Mouse (Mus musculus) heart, postnatal 14 days (tissue): Measurements from ENCODE around the gene Mast1. TPM values are rescaled to one million over a fixed set of nuclear protein-coding genes. Genes with fewer than 3 reads are reported as not detected.

ENCODE experiments used
- DNase-seq, 2 experiments: peaks; one replicate each; pipeline ENCODE4 v3.0.0; 2021 to 2022
- intact Hi-C: fragments of 180-260 bp; cut with DNase I; formaldehyde crosslinking; loops from one replicate; pipeline ENCODE4 v1.15.1; 2025
- long read RNA-seq, 2 experiments: library from polyadenylated mRNA; stranded (forward); transcript quantifications; one replicate each; pipeline ENCODE4 v2.0.0; 2021
- total RNA-seq, 2 experiments: library from RNA; stranded (reverse); gene quantifications; 2 replicates each; pipeline ENCODE4 v1.2.3; 2021

The Mast1 gene
- total RNA-seq: not detected
- long read RNA-seq, experiment 1, partial matches to known transcripts: 0 of 1 reads
- long read RNA-seq, experiment 1, other reads (novel, unspliced or antisense): 1 of 1 reads
- long read RNA-seq, experiment 2: 0 reads

DNA sequence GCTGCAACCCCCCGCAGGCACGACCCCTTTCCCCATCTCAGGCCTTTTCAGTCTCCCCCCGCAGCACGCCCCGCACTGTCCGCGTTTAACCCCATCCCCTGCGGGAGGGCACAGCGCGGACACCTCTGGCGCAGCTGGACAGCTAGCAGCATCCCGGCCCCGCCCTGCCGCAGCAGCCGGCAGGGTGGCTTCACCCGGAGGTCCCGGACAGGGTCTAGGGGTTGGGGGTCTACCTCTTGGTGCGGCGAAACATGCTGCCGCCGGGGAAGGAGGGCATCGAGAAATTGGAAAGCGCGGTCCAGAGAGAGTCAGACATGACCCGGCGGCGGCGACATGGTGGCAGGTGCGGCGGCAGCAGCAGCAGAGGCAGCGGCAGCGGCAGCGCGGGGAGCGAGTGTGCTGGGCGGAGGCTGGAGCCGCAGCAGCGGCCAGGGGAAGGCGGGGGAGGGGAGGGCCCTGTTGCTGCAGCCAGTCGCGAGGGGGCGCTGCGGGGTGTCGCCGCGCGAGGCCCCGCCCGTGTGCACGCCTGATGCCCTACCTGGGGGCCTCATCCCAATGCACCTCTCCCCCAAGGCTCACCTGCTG lies at the start of gene Mast1:
Mast1 (minus strand) TSS at position 398 of the 585 bp plus-strand sequence.
- intact Hi-C loops: no loop called here
- DNase-seq: peak; percentile 69 to 74

DNA sequence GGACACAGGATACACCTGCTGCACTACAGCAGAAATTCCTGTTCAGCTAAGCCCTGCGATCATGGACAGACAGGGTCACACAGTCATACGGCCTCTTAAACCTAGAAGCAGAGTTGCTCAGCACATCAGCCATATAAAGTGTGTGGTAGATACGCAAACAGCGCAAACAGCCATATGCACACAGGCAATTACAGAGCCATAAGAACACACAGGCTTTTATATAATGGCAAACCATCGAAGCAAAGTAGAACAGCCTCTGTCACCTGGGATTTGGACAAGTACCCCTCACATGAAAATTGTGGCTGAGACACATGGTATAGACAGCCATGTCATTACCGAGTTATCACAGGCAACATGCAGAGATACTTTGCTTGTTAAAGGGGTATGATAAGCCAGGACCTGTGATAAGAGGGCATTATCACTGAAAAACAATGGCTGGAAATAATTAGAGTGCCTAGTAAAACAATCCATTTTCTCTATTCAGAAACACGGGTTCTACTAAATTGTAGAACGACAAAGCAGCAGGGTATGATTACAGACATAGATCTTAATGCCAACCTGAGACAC lies 49.3 kb upstream of the Mast1 start:
- no peak for DNase-seq
- intact Hi-C loops: no loop called here

DNA sequence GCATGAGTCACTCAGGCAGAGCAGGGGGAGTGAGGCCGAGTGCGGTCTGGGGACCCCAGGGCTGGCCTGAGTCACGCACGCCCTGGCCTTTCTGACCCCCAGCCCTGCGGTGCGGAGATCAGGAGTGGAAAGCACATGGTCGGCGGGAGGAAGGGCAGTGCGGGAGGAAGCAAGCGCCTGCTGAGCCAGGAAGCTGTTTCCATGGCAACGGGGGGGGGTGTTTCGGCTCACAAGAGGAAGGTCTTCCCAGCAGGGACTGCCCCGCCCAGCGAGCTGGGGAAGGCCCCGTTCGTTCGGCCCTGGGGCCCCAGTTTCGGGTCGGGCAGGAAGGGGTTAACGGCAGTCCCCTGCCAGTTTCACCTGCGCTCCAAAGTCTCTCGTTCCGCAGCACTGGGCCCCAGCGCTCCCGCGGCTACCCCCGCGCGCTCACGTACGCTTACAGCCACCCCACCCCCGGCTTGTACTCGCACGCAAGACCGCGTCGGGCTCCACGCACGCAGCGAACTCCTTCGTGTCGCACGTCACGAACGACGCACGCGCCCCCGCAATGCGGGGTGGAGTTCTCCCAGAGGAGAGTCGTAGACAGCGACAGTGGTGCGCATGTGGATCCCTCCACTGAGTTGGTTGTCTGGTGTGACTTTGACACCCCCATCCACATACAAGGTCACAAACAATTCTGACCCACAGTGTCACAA lies 48.7 kb upstream of the Mast1 start:
- intact Hi-C loops: no loop called here
- DNase-seq: peak; percentile 88 to 89

DNA sequence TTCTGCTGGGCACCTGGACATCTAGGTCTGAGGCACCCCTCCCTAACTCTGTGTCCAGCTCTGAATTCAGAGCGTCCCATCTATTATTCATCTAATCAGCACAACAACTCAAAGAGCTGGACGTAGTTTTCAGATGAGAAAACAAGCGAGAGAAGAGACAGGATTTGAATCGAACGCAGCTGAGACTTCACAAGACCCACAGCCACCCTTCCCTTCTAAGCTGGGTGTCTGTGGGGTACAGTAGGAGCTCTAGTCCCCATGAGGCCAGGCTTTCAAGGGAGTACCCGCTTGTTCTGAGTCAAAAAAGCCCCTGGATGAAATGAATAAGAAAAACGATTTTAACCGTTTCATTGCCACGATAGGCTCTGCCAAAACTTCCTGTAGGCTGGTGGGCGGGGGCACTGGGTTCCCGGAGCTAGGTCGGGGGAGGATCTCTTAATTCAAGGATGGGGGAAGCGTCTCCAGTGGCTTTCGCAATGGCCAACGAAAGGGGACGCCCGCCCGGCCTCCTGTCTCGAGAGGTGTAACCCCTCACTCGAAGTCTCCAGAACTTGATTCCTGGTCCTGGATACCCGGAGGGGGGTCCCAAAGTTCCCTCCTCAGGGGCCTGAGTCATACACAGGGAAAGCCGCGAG lies 48.0 kb upstream of the Mast1 start:
- DNase-seq: no peak
- intact Hi-C loops: no loop called here

DNA sequence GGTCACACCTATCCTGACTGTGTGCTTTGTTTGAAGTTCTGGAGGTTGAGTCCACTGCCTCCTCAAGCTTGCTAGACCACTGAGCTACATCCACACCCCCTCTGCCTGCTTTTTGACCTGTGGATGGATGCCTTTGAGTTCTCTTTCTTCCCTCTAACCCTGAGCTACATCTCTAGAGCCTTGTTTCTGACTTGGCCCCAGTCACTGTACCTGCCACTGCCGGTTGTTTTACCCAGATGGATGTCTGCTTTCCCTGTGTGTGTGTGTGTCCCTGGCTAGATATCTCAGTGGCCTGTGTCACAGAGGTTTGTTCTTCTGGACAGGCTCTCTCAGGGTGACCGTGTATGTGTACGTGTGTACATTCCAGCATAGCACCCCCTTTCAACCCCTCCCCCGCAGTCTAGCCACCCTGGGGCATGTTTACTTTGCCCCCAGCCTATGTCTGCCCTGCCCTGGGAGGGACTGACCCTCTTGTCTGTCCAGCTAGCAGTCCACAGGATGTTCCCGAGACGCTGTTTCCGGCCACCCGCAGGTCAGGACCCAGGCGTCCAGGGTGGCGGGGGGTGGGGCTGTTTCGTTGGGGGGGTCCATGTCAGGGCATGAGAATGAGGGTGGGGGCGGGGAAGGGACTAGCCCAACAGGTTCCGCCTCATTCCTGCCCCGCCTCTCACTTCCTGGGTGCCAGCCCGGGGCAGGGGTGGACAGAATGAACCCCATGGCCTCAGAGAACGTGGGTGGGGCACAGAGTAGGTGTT lies 47.3 kb upstream of the Mast1 start:
- DNase-seq: peak in 1 of 2 experiments; percentile 40
- intact Hi-C loops: no loop called here

DNA sequence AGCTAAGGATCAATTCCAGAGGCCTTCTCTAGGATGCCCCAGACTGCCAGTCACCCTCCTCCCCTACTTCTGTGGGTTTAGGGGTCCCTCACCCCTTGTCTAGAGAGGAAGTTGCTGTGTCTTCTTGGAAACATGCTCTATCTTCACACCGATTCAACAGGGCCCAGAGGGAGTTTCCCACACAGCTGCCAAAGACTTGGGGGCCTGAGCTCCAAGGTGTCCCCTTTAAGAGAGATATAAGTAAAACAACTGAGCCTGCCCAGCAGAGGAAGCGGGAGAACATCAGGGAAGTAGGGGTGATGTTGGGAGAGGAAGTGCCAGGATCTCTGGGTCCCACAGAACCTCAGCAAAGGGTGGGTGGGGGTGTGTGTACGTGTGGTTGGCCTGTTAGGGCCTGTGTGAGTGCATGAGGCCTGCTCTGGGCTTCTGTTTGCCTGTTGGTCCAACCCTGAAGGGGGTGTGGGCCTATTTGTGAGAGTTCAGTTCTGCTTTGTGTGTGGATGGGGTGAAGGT lies 45.4 kb upstream of the Mast1 start:
- intact Hi-C loops: no loop called here
- DNase-seq: no peak

DNA sequence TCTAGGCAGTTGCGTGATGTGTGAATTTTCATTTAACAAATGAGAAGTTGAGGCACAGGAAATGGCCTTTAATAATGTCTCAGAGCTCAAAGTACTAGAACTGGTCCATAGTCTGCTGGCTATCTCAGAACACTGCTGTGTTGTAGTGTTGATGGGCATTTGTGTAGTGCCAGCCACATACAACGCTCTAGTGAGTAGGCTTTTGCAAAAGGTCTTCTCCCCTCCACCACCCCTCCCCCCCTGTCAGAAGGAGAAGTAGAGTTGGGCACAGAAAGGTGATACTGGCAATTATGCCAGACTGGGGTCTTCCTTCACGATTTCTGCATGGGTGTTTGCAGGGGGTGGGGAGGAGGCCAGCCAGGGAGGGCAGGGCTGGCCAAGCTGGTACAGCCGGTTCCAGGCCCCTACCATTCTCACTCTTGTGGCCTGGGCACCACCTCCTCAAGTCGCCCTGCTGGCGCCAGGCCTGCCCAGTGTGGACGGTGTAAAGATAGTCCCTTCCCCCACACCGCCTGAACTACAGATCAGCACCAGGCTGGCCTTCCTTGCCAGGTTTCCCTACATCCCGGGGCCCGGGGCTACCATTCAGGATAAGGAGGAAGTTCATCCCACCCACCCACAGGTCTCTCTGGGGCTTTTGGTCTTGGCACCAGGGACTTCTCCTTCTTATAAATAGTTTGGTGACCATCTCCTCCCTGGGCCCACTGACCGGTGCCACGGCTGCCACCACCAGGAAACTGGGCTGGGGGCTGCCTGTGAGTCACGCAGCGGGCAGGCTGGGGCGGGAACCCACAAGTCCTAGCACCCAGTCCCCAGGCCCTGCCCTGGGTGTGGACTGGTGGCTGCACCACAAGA lies 44.7 kb upstream of the Mast1 start:
- intact Hi-C loops: no loop called here
- DNase-seq: no peak

DNA sequence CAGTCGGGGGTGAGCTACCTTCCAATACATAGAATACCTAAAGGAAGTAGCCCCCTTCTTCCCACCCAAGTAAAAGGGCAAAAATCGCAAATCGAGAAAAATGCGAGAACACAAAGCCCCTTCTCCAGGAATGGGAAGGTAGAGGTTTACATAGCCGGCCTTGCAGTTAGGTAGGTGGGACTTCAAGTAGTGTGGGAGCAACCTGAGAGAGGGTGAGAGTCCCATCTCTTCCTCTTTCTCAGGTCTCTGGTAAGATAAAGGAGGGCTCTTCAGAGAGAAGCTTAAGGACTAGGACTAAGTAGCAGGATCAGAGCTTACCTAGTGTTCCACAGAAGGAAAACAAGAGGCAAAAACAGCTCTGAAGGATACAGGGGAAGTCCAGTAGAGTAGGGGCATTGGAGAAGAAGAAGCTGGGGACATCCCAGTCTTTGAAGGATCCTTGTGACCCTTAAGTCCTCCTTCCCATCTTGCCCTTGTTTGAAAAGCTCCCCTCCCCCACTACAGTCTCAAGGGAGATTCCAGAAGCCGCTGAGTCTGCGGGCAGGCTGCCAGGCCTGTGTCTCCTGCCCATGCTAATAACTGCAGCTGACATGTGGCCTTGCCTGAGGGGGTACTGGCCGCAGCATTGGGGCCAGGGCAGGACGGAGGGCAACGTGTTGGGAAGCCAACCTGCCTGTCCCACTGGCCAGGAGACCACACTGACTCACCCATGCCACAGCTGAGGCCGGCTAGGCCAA lies 43.6 kb upstream of the Mast1 start:
- intact Hi-C loops: no loop called here
- DNase-seq: peak; percentile 83 to 85

DNA sequence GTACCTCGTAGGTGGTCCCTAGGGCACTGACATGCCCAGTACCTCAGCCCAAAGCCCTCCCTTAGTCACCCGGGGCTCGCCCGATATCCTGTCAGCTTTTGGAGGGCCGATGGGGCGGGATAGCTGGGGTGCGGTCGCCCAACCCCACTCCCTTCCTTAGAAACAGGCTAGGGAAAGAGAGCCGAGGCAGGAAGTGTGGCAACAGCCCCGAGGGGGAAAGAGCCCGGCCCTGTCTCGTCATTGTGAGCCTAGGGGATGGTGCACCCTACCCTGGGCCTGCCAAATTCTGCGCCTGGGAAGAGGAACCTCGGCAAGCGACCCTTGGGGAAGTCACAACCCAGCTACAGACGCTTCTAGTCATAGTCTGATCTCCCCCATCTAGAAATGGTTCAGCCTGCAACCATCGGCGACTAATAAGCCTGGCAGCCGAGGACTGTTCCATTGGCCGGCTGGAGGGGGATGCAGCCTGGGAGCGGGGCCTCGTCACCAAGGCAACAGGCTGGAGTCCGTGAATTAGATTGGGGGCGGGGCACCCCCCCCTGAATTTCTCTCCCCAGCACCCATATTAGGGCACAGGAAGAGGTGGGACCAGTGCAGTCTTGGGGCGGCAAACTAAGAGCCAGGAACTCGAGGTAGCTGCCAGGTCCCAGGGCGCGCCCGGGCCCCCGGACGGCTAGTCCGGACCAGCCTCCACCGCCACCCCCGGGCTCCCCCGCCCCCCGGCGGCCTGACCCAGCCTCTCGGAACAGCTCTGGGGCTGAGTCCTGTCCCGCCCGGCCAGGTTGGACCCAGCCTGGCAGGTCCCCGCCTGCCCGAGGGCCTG lies 42.7 kb upstream of the Mast1 start:
- intact Hi-C loops: no loop called here
- peak; percentile 90 to 91 for DNase-seq

DNA sequence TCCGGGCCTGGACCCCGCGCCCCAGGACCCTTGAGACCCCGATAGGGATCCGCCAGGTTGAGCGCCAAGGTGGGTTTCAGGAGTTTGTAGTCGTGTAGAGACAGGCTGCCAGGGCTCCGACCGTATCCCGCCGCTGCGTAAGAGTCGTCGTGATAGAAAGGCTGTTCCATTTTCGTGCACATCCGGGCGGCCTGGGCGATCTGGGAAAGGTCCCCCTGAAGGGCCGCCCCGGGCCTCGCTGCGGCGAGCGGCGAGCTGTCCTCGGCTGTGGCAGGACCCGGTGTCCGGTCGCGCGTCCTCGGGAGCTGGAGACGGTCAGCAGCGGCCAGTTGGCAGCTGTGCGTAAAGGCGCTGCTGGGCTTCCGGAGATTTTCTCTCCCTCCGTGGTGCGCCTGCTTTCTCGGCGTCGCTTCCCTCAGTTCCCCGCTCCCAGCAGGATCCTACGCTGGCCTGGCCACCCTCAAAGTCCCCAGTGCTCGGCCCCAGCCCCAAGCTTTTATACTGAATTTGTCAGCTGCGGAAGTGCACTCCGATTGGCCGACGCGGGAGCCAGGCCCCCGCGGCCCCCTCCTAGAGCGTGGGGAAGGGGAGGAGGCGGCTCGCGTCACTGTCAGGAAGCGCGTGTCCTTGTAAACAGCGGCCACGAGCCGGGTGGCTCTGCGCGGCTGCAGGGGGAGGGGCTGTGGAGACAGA lies 41.2 kb upstream of the Mast1 start, which contains the start of gene Junb:
Junb (minus strand) TSS at position 471 of the 693 bp plus-strand sequence.
- DNase-seq: peak; percentile 95 to 96
- intact Hi-C loops: no loop called here

DNA sequence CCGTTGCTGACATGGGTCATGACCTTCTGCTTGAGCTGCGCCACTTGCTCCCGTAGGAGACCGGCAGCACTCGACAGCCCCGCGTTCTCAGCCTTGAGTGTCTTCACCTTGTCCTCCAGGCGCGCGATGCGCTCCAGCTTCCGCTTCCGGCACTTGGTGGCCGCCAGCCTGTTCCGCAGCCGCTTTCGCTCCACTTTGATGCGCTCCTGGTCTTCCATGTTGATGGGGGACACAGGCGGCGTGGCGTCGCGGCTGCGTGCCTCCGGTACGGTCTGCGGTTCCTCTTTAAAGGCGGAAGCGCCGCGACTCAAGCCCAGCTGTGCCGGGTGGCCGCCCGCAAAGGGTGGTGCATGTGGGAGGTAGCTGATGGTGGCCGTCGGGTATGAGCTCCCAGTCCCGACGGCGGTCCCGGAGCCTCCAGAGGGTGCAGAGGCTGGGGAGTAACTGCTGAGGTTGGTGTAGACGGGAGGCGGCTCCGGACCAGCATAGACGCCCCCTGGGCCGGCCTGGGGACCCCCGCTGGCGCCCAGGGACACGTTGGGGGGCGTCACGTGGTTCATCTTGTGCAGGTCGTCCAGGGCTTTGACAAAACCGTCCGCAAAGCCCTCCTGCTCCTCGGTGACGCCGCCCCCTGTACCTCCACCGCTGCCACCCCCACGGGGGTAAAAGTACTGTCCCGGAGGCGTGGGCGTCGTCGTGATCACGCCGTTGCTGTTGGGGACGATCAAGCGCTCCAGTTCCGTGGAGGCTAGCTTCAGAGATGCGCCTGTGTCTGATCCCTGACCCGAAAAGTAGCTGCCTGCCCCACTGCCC lies 40.5 kb upstream of the Mast1 start:
- DNase-seq: peak; percentile 72 to 77
- intact Hi-C loops: no loop called here

DNA sequence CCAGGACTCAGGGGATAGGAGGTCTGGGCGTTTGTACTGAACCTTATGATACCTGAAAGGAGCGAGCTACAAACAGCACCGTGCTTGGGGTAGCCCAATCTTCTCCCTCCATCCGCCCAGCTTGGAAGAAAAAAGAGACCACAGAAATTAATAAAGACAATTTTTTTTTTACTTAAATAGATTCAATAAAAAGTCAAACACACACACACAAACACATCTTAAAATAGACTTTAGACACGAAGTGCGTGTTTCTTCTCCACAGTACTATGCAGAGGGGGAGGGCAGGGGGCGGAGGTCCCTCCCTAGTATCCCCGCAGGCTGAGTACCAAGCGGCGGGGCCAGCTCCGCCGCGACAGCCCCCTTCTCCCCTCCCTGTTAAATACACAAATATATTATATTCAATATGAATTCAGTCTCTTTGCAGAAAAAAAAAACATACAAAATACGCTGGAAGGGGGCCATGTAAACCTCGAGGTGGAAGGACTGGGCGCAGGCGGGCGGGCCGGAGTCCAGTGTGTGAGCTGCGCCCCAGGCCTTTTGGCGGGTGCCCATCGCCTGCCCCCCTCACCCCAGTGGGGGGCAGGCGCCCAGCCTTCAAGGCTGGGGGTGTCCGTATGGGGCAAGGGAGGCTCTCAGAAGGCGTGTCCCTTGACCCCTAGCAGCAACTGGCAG lies 39.7 kb upstream of the Mast1 start:
- no peak for DNase-seq
- intact Hi-C loops: no loop called here

DNA sequence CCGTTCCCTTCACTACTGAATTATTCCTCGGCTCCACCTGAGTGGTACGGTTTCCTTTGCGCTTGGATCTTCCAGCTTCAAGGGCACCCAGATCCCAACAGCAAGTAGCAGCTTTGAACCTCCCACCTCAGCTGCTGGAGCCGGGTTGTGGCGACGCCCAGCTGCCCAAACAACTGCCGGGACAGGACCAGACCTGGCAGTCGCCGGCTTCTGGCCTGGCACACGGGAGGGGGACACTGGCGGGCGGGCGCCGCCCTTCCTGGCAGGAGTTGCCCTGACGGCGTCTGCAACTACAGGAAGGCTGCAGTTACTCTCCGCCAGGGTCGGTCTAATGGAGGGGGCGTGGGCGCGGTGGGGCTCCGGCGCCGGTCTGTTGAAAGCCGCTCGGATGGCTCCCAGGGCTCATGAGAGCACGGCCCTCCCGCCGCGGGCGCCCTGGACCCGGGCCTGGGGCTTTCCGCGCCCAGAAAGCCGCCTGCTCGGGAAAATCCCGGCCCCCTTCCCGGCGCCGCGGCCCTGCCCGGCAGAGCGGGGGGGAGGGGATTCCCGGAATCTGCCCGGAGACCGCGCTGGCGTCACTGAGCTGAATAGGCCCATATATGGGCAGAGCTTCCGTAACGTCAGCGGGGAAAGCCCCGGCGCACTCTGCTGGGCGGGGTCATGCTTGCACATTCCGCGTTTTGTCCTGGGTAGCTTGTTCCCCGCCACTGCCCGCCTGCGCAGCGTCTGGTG lies 39.0 kb upstream of the Mast1 start:
- intact Hi-C loops: no loop called here
- peak; percentile 96 to 97 for DNase-seq

DNA sequence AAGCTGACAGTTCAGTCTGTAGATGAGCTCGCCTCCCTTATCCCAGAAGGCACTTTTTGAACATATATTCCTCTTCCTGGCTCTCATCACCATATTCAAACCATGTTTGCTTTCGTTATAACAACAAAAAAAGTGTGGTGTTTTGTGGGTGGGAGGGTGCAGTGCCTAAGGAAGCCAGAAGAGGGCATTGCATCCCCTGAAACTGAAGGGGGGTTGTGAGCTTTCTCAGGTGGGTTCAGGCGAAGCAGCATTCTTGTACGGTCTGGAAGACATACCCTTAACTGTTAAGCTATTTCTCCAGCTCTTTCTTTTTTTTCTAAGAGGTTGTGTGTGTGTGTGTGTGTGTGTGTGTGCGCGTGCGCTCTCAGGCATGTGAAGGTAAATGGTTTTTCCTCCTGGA lies 38.3 kb upstream of the Mast1 start:
- DNase-seq: peak; percentile 66 to 81
- intact Hi-C loops: loop anchor here (1.0 kb wide), 1 partner anchor 14 kb away; no protein-coding TSS in a partner anchor

DNA sequence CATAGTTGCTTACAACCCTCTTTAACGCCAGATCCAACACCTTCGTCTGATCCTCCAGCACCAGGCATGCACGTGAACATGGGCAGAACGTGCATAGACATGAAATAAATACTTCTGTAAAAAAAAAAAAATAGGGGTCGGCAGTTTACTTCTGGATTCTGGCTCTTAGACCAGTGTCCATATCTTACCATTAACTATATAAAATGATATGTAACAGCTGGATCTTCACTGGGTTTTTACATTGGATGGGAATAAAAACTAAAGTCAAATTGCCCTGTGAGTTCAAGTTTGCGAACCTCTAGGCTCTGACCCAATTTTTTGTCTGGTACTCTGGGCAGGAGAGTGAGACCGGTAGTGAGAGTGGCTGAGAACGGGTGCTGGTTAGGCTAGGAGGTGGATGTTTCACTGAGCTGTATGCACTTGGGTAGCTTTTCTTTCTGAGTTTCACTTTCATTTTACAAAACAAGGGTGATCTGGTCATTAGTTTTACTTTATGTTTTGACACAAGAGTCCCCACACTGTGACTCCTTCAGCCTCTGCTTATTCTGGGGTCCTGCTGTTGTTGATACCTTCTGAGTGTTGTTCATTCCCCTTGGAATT lies 37.5 kb upstream of the Mast1 start:
- intact Hi-C loops: loop anchor here (1.0 kb wide), 1 partner anchor 15 kb away; no protein-coding TSS in a partner anchor
- no peak for DNase-seq
